Mouse (Mus musculus): ENCODE measurements around the gene Kcnh1.
A peak's percentile ranks its signal among the peaks of the same experiment; 100 is the strongest.

The Kcnh1 gene

DNA sequence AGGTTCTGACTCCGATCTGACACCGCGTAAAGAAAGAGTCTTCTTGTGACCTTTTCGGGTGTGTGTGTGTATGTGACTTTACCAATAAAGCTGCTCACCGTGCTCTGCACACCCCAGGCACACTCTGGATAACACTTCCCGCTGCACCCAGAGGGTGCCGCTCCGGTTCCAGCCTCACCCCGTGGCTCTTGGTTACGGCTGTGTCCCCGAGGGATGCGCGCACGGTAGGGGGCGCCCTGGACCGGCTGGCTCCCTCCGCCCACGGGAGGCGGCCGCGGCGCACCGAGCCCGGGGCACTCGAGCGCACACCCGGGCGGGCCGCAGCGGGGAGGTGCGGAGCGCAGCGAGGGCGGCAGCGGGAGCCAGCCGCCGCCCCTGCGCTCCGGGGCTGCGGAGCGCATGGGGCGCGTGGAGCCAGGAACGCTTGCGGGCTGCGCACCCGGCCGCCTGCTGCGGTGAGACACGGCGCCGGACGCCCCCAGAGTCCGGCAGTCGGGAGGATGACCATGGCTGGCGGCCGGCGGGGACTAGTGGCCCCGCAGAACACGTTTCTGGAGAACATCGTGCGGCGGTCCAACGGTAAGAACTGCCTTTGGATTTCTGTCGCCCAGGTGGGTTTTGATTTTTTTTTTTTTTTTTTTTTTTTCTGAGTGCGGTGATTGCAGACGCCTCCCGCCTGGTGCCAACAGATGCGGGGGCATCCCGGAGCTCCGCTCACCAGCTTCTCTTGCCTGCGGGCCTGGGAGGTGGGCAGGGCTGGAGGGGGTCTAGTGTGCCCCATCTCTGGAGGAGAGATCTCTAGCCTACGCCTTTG, at the start of gene Kcnh1:
Gene Kcnh1, plus strand, starts transcription at position 267 of the 814 bp plus-strand sequence.
- DNase-seq (ENCODE audit: low spot score): peak; percentile 88

DNA sequence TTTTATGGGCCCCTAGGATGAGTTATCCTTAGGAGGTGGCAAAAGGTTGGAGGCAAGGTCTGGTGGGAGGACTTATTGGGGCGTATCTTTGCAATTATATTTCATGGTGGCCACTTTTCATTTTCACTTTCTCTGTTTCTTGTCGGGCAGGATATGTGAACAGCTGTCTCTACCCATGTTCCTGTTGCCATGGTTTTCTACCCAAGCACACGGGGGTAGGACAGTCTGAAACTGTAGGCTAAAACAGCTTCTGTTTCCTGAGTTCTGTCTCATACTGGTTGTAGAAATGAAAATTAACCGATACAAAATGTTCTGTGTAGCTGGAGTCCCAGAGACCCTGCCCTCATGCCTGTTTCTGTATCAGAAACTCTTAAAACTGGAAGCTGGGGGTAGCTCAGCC, 39.4 kb upstream of the Kcnh1 start:
- no peak for DNase-seq (ENCODE audit: low spot score)

DNA sequence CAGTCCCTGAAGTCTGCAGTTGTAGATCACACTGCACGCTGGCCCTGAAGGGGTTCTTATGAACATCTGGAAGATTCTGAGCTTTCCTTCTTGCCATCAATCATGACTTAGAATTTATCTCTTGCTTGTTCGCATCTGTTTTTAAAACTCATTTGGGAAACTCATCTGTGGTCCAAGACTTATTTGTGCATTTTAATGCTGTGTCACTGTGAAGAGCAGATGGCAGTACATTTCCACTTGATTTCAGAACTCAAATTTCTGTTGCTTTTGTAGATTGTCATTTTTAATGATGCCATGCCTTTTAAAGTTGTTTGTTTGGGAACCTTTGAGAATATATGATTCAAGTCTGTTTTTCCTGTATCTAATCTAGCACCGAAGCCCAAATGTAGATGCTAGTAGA, 19.1 kb upstream of the Kcnh1 start:
- DNase-seq (ENCODE audit: low spot score): no peak

DNA sequence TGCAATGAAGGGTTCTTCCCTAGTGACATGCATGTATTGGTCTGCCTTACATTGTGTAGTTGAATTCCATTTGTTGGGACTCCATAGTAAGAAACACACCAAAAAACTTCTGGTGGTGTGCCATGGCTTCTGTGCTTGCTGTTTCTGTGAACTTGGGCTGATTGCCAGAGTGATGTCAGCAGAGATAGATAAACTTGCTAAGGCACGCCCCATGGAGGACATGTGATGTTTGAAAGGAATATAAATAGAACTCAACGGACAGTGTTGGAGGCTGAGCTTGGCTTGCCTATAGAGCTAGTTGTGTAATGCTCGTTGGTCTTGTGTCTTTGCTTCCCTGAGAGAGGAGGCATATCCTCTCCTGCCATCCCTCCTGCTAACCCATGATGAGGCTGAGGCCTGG, 10.7 kb upstream of the Kcnh1 start:
- no peak for DNase-seq (ENCODE audit: low spot score)

DNA sequence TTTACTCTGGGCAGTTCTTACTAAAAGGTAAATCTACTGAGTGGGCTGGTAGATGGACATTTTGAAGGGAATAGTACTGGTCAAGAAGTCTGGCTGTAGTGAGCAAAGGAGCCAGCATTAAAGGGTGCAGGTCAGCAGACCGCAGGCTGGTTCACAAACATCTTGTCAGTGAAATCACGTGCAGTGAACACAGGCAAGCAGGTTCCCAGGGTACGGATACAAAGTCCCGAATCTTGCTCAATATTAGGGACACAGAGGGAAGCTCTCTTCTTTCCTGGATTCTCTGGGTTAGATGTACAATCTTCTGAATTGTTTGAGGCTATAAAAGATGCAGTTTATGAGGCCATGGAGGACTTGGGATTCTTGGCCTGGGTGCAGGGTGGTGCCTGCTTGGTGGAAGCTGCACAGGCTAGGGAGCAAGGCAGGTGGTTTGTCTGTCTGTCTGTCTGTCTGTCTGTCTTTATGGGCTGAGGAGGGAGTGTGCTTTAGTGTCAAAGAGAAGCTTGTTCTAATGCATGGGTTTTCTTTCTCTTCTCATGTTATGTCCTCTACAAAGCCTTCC, 8.8 kb upstream of the Kcnh1 start:
- DNase-seq (ENCODE audit: low spot score): no peak

DNA sequence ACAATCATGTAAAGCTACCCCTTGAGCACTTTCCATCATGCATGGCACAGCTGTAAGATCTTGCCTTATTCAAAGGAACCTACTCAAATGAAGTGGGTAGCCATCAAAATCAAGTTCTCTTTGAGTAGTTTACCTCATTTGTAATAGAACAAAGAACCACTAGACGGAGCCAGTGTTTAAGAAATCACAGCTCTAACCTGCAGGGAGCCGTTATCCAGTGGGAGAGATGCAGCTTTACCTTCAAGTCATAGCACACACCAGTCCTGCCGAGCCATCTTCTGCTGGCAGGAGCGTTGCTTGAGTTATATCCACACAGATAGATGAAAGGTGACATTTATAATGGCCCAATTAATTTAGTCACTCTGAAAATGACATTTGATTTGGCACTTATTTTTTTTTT, 1.5 kb upstream of the Kcnh1 start:
- DNase-seq (ENCODE audit: low spot score): peak; percentile 72

DNA sequence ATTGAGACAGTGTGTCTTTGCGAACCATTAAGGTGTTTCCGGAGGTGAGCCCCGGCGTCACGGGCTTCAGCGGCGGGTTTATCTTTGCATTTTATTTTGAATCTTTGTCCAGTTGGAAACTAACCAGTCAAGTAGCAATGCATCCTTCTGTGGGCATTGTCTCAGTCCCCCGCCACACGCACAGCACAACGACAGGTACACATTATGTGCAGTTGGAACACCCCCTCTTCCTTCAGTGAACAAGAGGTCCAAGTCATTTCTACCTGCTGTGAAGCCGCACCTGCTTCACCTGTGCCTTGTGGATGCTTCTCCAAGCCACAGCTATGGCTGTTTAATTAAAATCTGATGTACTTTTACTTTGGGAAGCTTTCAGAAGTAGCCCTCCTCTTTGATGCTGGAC, 803 bp upstream of the Kcnh1 start:
- DNase-seq (ENCODE audit: low spot score): no peak

DNA sequence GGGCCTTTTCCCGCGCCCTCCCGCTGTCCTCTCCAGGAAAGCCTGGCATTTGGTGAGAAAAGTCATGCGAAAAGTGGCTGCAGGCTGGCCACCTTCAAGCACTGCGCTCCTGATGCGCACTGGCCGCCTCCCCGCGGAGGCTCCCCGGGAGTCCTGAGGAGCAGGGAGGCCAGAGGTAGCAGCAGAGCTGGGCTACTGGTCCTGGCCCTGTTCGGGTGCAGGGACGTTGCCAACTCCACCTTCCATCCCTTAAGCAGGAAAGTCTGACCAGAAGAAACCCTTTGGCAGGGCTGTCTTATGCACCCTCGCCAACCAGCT, 707 bp downstream of the Kcnh1 start:
- DNase-seq (ENCODE audit: low spot score): peak; percentile 9

DNA sequence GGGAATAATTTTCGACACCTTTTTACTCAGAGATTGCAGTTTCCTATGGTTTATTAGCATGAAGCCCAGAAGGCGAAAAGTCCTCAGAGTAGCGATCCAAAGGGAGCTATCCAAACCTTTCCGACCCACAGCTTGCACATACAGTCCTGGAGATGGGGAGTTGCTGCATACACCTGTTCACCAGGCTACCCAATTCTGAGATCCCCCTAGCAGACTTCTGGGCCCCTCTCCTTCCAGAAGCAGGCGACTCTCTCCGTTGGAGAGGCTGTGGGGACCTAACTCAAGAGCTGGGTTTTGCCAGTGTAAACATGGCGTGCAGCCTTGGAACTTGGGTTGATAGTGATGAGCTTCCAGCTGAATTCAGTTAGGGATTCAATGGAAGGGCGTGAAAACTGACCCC, 1.3 kb downstream of the Kcnh1 start:
- no peak for DNase-seq (ENCODE audit: low spot score)

DNA sequence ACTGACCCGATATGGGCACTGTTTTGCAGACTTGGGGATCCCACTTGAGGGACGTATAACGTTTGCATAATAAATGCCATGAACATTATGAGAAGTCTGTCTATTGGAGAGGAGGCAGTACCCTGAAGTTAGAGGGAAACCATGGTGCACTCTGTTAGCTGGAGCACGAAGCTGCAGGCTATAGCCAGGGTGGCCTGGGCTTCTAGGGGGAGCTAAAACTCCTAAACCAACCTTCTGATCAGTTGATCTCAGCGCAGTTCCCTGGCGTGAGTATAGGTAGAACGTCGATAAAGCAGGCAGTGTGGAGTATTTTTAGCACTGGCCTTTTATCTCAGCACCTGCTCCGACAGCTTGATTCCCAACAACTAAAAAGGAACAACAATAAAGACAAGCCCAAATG, 2.1 kb downstream of the Kcnh1 start:
- DNase-seq (ENCODE audit: low spot score): no peak

DNA sequence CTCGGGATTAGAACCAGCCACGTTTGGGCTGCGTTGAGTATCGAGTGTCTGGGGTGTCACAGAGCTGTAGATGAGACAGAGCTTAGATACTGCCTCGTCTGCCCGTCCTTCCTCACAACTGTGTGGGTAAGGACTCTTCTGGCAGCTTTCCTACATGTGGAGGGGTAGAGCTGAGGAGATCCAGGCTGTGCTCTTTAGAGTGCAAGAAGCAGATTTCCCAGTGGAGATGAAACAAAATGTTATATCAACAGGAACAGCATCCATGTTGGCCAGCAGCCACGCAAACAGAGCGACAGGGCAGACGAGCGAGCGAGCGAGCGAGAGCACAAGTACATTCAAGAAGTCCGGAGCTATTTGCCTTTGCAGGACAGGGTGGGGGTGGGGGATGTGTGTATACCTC, 3.1 kb downstream of the Kcnh1 start:
- no peak for DNase-seq (ENCODE audit: low spot score)

DNA sequence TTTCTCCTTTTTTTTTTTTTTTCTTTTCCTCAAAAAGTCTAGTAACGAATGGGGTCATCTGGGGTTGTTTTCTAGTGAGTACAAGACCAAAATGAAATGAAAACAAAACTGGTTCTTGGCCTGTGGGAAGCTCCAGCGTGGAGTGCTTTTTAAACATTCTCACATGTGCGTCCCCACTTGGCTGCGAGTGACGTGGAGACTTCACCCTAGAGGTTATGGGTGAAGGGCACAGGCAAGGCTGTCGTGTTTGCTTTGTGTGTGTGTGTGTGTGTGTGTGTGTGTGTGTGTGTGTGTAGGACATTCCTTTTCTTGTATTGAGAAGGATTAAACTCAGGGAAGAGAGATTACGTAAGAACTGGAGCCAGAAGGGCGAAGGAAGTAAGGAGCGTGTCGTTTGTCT, 6.9 kb downstream of the Kcnh1 start:
- DNase-seq (ENCODE audit: low spot score): no peak

DNA sequence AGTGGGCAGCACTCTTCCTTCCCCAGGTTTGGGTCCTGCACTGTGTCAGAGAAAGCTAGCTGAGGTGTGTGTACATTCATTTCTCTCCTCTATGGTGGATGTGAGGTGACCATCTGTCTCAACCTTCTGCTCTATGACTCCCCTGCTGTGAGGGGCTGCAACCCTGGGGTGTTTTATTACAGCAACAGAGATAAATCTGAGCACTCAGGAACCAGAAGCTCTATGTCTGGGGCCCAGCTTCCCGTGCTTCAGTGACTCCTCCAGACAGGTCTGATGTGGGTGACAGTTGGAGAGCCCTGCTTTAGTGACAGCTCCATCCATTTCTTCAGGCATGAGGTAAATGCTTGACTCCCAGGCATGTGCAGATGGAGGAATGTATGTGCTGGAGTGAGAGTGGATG, 12.4 kb downstream of the Kcnh1 start:
- no peak for DNase-seq (ENCODE audit: low spot score)

DNA sequence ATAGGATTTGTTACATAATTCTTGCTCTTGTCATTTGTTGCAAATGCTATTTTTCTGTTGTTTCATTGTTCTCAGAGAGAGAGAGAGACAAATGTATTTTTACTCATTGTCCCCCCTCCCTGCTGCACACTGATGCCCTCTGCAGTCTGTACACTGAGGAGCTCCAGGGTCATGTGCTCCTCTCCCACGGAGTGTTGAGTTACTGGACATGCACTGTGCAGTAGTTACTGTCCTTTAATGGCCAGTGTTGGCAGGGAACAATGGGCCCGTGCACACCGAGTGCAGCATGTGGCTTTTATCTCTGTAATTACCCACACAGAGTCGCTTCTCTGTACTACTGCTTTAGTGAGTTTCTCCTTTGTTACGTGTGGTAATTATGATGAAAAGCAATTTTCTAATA, 17.4 kb downstream of the Kcnh1 start:
- DNase-seq (ENCODE audit: low spot score): no peak

DNA sequence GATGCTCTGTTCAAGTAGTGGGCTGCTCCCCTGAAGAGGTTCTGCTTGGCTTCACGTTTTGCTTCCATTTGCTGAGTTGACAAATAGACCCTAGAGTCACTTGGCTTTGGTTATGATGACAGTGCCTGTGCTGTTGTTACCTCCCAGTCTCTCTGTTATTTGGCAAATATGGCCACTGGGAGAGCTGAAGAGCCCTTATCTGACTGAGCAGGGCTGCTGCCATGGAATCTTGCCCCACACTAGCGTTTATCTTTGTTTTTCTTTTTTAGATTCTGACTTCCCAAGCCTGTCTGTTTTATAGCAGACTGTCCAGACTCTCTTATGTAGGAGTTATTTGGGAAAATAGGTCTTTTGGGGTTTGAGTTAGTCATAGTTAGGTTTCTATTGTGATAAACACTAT, 21.9 kb downstream of the Kcnh1 start:
- no peak for DNase-seq (ENCODE audit: low spot score)

DNA sequence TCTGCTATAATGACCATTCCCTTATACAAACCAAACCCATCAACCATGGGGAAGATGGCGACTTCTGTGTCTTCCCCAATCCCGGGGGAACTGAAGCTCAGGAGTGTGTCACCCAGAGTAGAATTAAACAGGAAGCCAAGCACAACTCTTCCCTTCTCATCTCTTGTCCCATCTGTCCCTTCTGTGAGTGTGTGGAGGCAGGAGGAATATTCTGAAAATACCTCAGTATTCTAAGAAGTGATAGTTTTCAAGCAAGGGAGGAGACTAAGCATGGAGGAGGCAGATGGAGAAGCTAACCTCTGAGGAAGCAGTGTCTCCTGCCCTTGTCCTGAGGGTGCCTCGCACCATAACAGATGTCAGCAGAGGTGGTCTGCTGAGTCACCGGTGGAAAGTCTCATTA, 24.1 kb downstream of the Kcnh1 start:
- DNase-seq (ENCODE audit: low spot score): no peak

DNA sequence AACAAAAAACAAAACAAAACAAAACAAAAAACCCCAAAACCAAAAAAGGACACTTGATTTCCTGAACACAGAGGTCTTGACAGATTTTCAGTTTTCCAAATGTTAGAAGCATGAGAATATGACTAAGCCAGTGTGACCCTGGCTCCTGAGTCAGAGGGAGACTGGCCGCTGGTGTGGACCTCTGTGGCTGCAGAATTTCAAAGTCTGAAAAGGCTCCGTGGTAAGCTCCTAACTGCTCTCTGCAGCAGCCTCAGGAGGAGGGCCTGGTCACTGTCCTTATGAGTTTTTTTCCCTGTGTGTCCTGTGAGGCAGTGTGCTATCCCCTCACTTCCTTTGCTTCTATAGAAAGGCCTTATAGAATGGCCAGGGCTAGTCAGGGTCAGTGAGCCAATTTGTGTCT, 29.6 kb downstream of the Kcnh1 start:
- no peak for DNase-seq (ENCODE audit: low spot score)

DNA sequence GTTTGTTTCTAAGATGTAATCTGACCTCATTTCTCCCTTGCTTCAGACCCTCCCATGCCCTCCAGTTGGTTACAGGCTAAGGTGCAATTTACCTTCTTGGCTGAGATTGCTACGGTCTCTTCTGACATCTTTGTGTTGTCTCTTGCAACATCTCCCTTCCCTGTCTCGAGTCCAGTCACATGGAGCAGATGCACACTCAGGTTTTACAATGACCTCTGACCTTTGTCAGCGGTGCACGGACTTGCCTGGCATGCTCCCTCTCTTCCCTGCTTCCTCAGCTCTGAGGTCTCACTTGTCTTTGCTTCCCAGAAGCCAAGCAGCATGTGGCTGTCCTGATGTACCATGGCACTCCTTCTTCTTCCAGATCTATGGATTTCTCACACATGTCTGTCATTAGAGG, 33.6 kb downstream of the Kcnh1 start:
- peak; percentile 58 for DNase-seq (ENCODE audit: low spot score)

DNA sequence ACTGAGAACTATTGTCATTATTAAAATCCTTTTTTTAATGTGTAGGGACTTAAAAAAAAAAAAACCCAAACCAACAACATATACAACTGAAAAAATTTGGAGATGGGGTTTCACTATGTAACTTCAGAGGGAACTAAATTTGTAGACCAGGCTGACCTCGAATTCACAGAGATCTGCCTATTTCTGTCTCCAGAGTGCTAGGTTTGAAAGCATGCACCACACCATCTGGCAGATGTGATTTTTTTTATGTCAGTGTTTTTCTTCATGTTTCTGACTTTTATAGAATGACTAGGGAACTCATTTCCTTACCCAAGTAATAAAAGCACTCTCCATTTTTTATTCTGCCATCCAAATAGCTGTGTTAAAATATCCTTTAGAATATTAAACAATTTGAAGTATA, 42.1 kb downstream of the Kcnh1 start:
- no peak for DNase-seq (ENCODE audit: low spot score)

DNA sequence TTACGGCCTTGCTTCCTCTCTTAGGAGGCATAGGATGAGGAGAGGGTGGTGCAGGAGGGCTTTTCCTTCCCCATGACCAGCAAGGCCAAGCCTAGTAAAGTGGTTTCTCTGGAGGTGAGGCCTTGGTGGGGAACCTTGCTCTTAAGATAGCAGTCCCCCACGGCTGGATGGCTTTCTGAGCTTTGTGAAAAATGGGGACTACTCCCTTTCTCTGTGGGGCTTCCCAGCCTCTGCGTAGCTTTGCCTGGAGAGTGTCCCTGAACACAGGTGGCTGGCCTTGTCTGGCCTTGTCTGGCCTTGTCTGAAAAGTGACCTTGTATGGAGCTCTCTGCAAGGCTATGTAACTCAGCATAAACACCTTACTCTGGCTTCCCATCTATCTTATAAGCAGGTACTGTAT, 56.3 kb downstream of the Kcnh1 start:
- no peak for DNase-seq (ENCODE audit: low spot score)

DNA sequence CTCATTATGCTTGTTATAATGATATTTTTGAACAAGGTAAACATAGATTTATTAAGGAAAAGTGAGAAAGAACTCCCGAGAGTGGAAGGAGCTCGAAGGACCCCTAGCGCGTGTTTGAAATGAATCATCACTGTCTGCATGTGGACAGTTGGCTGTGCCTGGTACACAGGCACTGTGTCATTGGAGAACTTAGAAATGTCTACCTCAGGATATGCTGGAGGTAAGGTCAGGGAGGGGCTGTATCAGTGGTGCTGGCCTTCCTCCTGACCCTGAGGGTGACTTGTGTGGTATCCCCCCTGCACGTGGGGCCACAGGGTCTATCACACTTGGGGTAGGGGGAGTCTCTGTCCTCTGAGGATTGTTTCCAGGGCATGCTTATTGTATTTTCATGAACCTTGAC, 68.6 kb downstream of the Kcnh1 start:
- no peak for DNase-seq (ENCODE audit: low spot score)

DNA sequence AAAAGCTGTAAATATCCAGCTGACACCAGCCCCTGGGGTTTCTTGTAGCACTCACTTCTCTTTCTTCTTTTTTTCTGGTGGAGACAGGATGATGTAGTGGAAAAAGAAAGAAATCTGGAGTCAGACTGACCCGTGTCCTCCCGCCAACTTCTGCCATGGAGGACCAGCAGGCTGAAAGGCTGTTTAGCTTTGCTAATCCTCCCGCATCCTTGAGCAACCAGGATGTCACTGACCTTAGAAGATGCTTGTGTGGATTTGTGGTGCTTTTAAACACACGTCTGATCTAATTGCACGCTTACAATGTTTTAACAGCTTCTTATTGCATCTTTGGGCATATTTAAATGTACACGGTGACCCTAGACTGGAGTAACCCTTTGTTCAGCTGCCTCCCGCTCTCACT, 69.0 kb downstream of the Kcnh1 start:
- no peak for DNase-seq (ENCODE audit: low spot score)

DNA sequence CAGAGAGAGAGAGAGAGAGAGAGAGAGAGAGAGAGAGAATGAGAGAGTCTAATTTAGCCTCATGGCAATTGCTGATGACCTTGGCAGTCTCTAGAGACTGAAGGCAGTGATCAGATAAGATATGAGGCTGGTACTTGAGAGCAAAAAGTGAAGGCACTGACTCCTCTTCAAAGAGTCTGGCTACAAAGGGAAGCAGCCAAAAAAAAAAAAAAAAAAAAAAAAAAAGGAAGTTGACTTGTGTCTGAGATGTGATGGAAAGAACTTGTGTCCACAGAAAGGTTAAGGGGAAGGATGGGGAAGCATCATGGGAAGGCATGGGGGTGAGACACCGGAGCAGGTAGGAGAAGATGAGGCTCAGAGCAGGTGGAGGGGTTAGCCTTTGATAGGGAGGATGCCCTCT, 75.1 kb downstream of the Kcnh1 start:
- no peak for DNase-seq (ENCODE audit: low spot score)

DNA sequence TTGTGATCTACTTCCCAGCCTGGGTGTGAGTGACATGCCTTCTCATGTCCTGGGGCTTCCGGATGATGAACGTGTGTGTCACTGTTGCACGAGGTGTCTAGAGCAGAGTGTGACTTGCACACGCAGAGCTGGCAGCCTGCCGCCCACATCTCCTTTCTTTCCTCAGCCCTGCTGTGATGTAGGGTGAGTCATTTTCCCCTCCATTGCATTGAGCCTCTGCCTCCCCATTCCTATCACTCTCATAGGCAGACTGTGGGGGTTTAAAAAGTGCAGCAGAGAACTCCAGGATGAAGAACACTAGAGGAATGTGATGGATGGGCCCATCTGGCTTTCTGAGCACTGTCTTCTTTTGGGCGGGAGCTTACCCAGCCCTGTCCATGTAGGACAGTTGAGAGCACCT, 76.4 kb downstream of the Kcnh1 start:
- no peak for DNase-seq (ENCODE audit: low spot score)
